Mouse (Mus musculus) hematopoietic stem cell, adult 5-6 weeks (primary cell): ENCODE measurements around the gene Tnk1. TPM values are rescaled to one million over a fixed set of nuclear protein-coding genes. Genes with fewer than 3 reads are reported as not detected.
"Not testable (repeated sequence)": the region's sequence is repeated elsewhere in the genome, so short reads cannot be mapped to it uniquely, and the experiment has no call there.

ENCODE experiments used
- ATAC-seq, 2 experiments: fragments of 125-278 bp in 1 of 2; replicated peaks in 1 of 2; 2 replicates each; pipeline ENCODE4 v1.8.0; 2016 to 2017; ENCODE audit warnings: inconsistent platforms in 2 of 2, mild to moderate bottlenecking in 2 of 2, moderate number of reproducible peaks in 2 of 2, low read depth in 1 of 2, moderate TSS enrichment in 1 of 2; ENCODE audit not compliant: low FRiP score in 2 of 2, poor library complexity in 2 of 2, severe bottlenecking in 2 of 2, insufficient read depth in 1 of 2, low TSS enrichment in 1 of 2
- total RNA-seq: library from RNA; stranded (forward); fragments of 172-1452, 232-1000 nt; gene quantifications from 2 replicates; pipeline ENCODE4 v1.2.3, GENCODE M21; 2017

Gene Tnk1
- total RNA-seq, 1 experiment from 2014 or later, result 0.50 TPM

GRCm38 (mm10) chr11:69880853-69881603 lies 22.5 kb upstream of the Tnk1 start, which contains the start of gene Kctd11:
TSS of gene Kctd11 (minus strand) at chr11:69881406.
- ATAC-seq, result peak; percentile 74 to 81

GRCm38 (mm10) chr11:69880506-69880852 lies 21.9 kb upstream of the Tnk1 start:
- peak; percentile 24 to 41; a peak in 2 of 4 replicates for ATAC-seq

GRCm38 (mm10) chr11:69879711-69880110 lies 21.2 kb upstream of the Tnk1 start:
- no peak for ATAC-seq

- ATAC-seq, result no peak
These were observed 20.4 kb upstream of the Tnk1 start for GRCm38 (mm10) chr11:69878952-69879351.

- no peak for ATAC-seq
These were observed 19.9 kb upstream of the Tnk1 start for GRCm38 (mm10) chr11:69878399-69878798.

GRCm38 (mm10) chr11:69877878-69878277 lies 19.3 kb upstream of the Tnk1 start, which contains the start of gene Tmem95:
TSS of gene Tmem95 (minus strand) at chr11:69878018.
- no peak for ATAC-seq

- ATAC-seq, result peak; percentile 59 to 80
These were observed 18.3 kb upstream of the Tnk1 start for GRCm38 (mm10) chr11:69876867-69877266.

- no peak for ATAC-seq
These were observed 17.7 kb upstream of the Tnk1 start for GRCm38 (mm10) chr11:69876186-69876585.

- ATAC-seq, result no peak
These were observed 13.9 kb upstream of the Tnk1 start for GRCm38 (mm10) chr11:69872451-69872850.

- ATAC-seq, result no peak
These were observed 13.3 kb upstream of the Tnk1 start for GRCm38 (mm10) chr11:69871822-69872221.

- ATAC-seq, result no peak; a peak in 1 of 4 replicates
These were observed 11.9 kb upstream of the Tnk1 start for GRCm38 (mm10) chr11:69870289-69871069.

- ATAC-seq, result no peak
These were observed 8.8 kb upstream of the Tnk1 start for GRCm38 (mm10) chr11:69867335-69867734.

GRCm38 (mm10) chr11:69865561-69865960 lies 7.0 kb upstream of the Tnk1 start:
- no peak for ATAC-seq

GRCm38 (mm10) chr11:69864138-69864860 lies 5.8 kb upstream of the Tnk1 start:
- no peak for ATAC-seq

GRCm38 (mm10) chr11:69863729-69864128 lies 5.2 kb upstream of the Tnk1 start:
- ATAC-seq, result not testable (repeated sequence)

- ATAC-seq, result peak; percentile 43 to 50; a peak in 3 of 4 replicates
These were observed 3.2 kb downstream of the Tnk1 start for GRCm38 (mm10) chr11:69855347-69855746.

GRCm38 (mm10) chr11:69854680-69855079 lies 3.9 kb downstream of the Tnk1 start:
- ATAC-seq, result no peak

- ATAC-seq, result peak; percentile 17 to 49; a peak in 3 of 4 replicates
These were observed 4.5 kb downstream of the Tnk1 start for GRCm38 (mm10) chr11:69853994-69854393.
